Mouse (Mus musculus) myocyte (in vitro differentiated cells): ENCODE data around the gene Scfd2.

Experiments
- CEBPB ChIP-seq: IDR thresholded peaks from 2 replicates; pipeline ENCODE4 v1.6.1; 2011; ENCODE audit warnings: mild to moderate bottlenecking, moderate library complexity; ENCODE audit not compliant: poor library complexity, insufficient read depth, severe bottlenecking
- MAX ChIP-seq: IDR thresholded peaks from one replicate; pipeline ENCODE4 v1.6.1; 2011; ENCODE audit warnings: low read depth, mild to moderate bottlenecking, control low read depth
- MYOD1 ChIP-seq, 3 experiments: IDR thresholded peaks; one replicate each; pipeline ENCODE4 v1.6.1; 2011; ENCODE audit warnings: control low read depth in 2 of 3, low read depth in 2 of 3, mild to moderate bottlenecking in 2 of 3, moderate library complexity in 1 of 3; ENCODE audit not compliant: insufficient read length in 2 of 3, control insufficient read depth in 1 of 3
- MYOG ChIP-seq, 3 experiments: IDR thresholded peaks; one replicate each; pipeline ENCODE4 v1.6.1; 2011; ENCODE audit warnings: control low read depth in 2 of 3, low read depth in 2 of 3, mild to moderate bottlenecking in 2 of 3; ENCODE audit not compliant: insufficient read length in 2 of 3, control insufficient read depth in 1 of 3, insufficient read depth in 1 of 3
- POLR2A ChIP-seq: IDR thresholded peaks from one replicate; pipeline ENCODE4 v1.6.1; 2011; ENCODE audit warnings: low read depth, mild to moderate bottlenecking, control low read depth, moderate library complexity; ENCODE audit not compliant: insufficient read length
- POLR2AphosphoS2 ChIP-seq: IDR thresholded peaks from one replicate; pipeline ENCODE4 v1.6.1; 2011; ENCODE audit warnings: low read depth, control low read depth; ENCODE audit not compliant: insufficient read length
- SRF ChIP-seq: IDR thresholded peaks from one replicate; pipeline ENCODE4 v1.6.1; 2011; ENCODE audit warnings: low read depth; ENCODE audit not compliant: control insufficient read depth, insufficient read length
- TCF12 ChIP-seq: IDR thresholded peaks from one replicate; pipeline ENCODE4 v1.6.1; 2011; ENCODE audit warnings: mild to moderate bottlenecking, control low read depth; ENCODE audit not compliant: poor library complexity, insufficient read depth, severe bottlenecking
- TCF3 ChIP-seq: IDR thresholded peaks from one replicate; pipeline ENCODE4 v1.6.1; 2011; ENCODE audit warnings: low read depth, control low read depth; ENCODE audit not compliant: insufficient read length
- USF1 ChIP-seq: IDR thresholded peaks from one replicate; pipeline ENCODE4 v1.6.1; 2011; ENCODE audit warnings: low read depth, mild to moderate bottlenecking, control low read depth, moderate library complexity

DNA sequence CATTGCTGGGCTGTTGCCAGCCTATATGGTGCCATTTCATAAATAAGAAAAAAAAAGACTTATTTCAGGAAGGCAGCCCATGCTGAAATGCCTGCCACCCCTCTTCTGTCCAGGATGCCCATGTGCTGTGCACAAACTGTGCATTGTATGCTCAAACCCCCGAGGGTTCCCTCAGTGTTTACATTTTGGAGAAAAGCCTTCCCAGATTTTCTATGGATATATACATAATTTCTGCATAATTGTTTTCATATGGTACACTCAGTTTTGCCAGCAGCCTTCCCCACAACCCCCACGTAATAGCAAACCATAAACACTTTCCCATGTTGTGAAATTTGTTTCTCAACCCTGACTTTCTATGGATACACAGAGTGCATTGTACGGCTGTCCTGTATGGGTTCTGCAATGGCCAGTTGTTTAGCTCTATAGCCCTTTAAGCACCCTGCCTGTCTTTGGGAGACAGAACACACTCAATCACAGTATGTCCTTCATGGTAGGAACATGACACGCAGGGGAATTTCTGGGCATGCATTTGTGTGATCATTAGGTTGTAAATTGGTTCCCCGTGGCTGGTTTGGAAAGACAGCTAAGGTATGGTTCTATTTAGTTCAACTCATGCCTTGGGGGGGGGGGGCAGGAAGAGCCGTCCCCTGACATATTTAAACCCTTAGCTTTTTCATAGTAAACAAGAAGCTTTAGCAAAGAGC, 372.5 kb downstream of the Scfd2 start:
- TF ChIP-seq CEBPB (no peak), POLR2A (no peak), TCF12 (no peak), POLR2AphosphoS2 (no peak), MYOD1 (IDR thresholded peaks at IDR 0.05; ENCODE audit: control insufficient read depth in 1 of 3, insufficient read length in 2 of 3, low read depth in 2 of 3) (no peak), USF1 (no peak), MYOG (IDR thresholded peaks at IDR 0.05; ENCODE audit: control insufficient read depth in 1 of 3, insufficient read depth in 1 of 3, insufficient read length in 2 of 3, low read depth in 2 of 3) (no peak), SRF (no peak), MAX (no peak), TCF3 (no peak)
